Mouse (Mus musculus) embryonic facial prominence, embryonic 11.5 days (tissue): Measurements from ENCODE around the gene Gramd1c. TPM values are rescaled to one million over a fixed set of nuclear protein-coding genes. Genes with fewer than 3 reads are reported as not detected.

Source experiments
- ATAC-seq: fragments of 200-750 bp; cut with Nextera tagmentation; replicated peaks from 2 replicates; pipeline ENCODE4 v1.8.0; 2017; ENCODE audit warnings: low read depth; ENCODE audit not compliant: insufficient number of reproducible peaks, low FRiP score, low TSS enrichment
- DNase-seq: peaks from one replicate; pipeline ENCODE4 v3.0.0-alpha.2; 2015; ENCODE audit warnings: low spot score
- H3K27ac ChIP-seq: fragments of 300-500 bp; sonication (generic); replicated peaks from 2 replicates; pipeline ENCODE4 v1.5.1; 2014; ENCODE audit warnings: mild to moderate bottlenecking, low read depth, low read length, control low read depth
- H3K27me3 ChIP-seq: fragments of 300-500 bp; sonication (generic); 2 replicates; pipeline ENCODE4 v1.6.1; 2014; ENCODE audit warnings: mild to moderate bottlenecking, low read length, moderate library complexity, mixed read lengths; ENCODE audit not compliant: control insufficient read depth, insufficient read depth
- H3K36me3 ChIP-seq: fragments of 300-500 bp; sonication (generic); replicated peaks from 2 replicates; pipeline ENCODE4 v1.6.1; 2014; ENCODE audit warnings: low read depth, mild to moderate bottlenecking, low read length, moderate library complexity, mixed read lengths; ENCODE audit not compliant: control insufficient read depth, insufficient read depth
- H3K4me1 ChIP-seq: fragments of 300-500 bp; sonication (generic); 2 replicates; pipeline ENCODE4 v1.6.1; 2014; ENCODE audit warnings: low read length, mixed read lengths; ENCODE audit not compliant: control insufficient read depth, insufficient read depth
- H3K4me2 ChIP-seq: fragments of 300-500 bp; sonication (generic); 2 replicates; pipeline ENCODE4 v1.6.1; 2014; ENCODE audit warnings: low read depth, mild to moderate bottlenecking, control low read depth, low read length, moderate library complexity
- H3K4me3 ChIP-seq: fragments of 300-500 bp; sonication (generic); 2 replicates; pipeline ENCODE4 v1.5.1; 2014; ENCODE audit warnings: low read depth, low read length, control low read depth
- H3K9ac ChIP-seq: fragments of 300-500 bp; sonication (generic); replicated peaks from 2 replicates; pipeline ENCODE4 v1.6.1; 2014; ENCODE audit warnings: mild to moderate bottlenecking, control low read depth, low read length
- H3K9me3 ChIP-seq: fragments of 300-500 bp; sonication (generic); replicated peaks from 2 replicates; pipeline ENCODE4 v1.6.1; 2016; ENCODE audit warnings: mild to moderate bottlenecking, low read length, inconsistent platforms, mixed read lengths; ENCODE audit not compliant: control insufficient read depth
- WGBS: fragments of 180-500 bp; shearing (Covaris S2); extraction: QIAGEN DNeasy Blood & Tissue Kit; methylation state at CpG from one replicate; pipeline ENCODE4 v1.1.7; 2014; 5-methylcytosine and 5-hydroxymethylcytosine counted together
- polyA plus RNA-seq: library from polyadenylated mRNA; unstranded; fragments of >200 nt; fragmentation: Nextera tagmentation; extraction: Ambion mirVana; gene quantifications from 2 replicates; pipeline ENCODE4 v1.2.1, GENCODE M21; 2014

Gramd1c gene
- polyA plus RNA-seq, 1 experiment from 2014 or later: 4.9 TPM

DNA sequence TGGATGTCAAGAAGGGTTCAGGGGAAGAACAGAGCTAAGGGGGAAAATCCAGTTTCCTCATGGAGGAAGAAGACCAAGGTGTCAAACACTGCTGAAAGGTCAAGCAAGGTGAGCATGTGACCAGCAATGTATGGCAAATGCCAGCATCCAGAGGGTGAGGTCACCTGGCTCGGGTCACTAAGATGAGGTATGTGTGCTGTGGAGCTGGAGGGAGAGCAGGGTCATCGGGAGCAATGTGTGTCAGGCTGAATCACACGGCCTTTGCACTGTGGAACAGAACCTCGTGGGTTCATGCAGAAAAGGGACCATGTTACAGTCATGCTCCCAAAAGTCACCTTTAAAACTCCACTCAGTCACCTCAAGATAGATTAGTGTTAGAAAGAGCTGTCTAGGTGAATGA lies 45.4 kb downstream of the Gramd1c start:
- H3K27me3 ChIP-seq: no peaks in the 10 kb centered on the region
- H3K4me2 ChIP-seq: no peak overlapping the region
- ATAC-seq (no peak), DNase-seq (no peak)
- no peak overlapping the region for H3K4me3 ChIP-seq
- no peak overlapping the region for H3K9ac ChIP-seq
- no peak overlapping the region for H3K27ac ChIP-seq
- 87% methylated on average over 4 of the region's 4 CpGs for WGBS
- H3K36me3 ChIP-seq: no peaks in the 10 kb centered on the region
- H3K4me1 ChIP-seq: no peaks in the 10 kb centered on the region
- no peaks in the 10 kb centered on the region for H3K9me3 ChIP-seq

DNA sequence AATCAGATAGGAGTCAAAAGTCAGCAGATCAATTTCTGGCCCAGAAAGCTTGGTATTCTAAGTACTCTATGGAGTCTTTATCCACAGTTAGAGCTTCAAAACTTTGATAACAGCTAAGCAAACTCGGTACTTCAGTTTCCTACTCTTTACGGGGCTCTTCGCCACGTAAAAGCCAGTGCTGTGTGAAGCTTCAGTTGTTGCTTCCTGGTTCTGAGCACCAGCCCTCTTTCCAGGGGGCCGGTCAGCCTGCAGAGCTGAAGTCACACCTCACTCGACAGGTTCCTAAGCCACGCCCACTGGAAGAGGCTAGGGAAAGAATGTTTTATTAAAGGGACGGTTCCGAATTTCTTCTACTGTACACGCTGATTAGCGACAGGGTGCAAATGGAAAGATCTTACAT lies 47.0 kb downstream of the Gramd1c start:
- Histone ChIP-seq H3K4me1 (no peaks in the 10 kb centered on the region), H3K4me2 (peak overlapping the region; percentile 19; the same call in 1 of the 2 replicates), H3K9ac (no peak overlapping the region), H3K4me3 (no peak overlapping the region), H3K9me3 (no peaks in the 10 kb centered on the region), H3K27me3 (no peaks in the 10 kb centered on the region), H3K27ac (no peak overlapping the region), H3K36me3 (no peaks in the 10 kb centered on the region)
- no peak for ATAC-seq
- DNase-seq: peak; percentile 61
- 13% methylated on average over 11 of the region's 11 CpGs for WGBS

DNA sequence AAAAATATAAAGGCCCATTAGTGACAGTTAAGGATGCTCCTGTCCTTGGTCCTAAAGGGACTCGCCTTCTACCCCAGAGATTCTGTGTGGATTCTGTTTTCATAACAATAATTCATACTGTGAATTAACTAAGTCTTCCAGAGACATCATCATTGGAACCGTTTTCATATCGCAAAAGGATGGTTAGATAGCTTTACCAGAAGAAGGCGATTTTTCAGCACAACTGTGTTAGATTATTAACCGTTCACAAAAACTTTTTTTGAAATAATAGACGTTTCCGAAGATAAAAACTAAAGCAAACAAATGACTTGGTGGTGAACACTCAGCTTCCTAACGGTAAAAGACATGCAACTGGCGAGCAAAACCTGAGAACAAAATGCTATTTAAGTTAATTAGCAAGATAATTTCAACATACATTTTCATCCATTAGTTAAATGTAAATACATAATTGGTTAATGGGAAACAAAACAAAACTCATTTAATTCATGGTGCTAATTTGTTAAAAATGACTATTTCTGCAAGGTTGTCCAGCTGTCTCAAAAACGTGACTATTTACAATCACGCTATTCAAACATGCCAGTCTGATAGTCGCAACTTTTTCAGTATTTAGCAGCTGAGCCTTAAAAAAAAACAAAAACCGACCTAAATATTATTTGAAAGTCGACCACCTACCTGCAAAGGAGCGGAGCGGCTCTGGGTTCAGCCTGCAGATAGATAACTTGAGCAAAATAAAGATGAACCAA lies 47.6 kb downstream of the Gramd1c start:
- Histone ChIP-seq H3K9ac (no peak overlapping the region), H3K9me3 (no peaks in the 10 kb centered on the region), H3K4me2 (no peak overlapping the region; the same call in 1 of the 2 replicates), H3K36me3 (no peaks in the 10 kb centered on the region), H3K27me3 (no peaks in the 10 kb centered on the region), H3K4me1 (no peaks in the 10 kb centered on the region), H3K4me3 (no peak overlapping the region), H3K27ac (no peak overlapping the region)
- no peak for DNase-seq
- ATAC-seq: no peak
- WGBS: 59% methylated on average over 16 of the region's 16 CpGs

DNA sequence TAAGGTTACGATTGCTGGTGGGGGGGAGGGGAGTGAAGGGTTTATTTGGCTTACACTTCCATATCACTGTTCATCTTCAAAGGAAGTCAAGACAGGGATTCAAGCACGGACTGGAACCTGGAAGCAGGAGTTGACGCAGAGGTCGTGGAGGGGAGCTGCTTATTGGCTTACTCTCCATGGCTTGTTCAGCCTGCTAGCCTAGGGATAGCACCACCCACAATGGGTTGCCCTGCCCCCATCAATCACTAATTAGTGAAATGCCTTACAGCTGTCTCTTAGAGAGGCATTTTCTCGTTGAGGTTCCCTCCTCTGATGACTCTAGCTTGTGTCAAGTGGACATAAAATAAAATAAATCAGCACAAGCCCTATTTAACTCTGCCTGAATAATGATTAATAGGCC lies 52.1 kb downstream of the Gramd1c start:
- no peak overlapping the region for H3K9ac ChIP-seq
- DNase-seq (no peak), ATAC-seq (no peak)
- H3K9me3 ChIP-seq: no peaks in the 10 kb centered on the region
- no peak overlapping the region for H3K27ac ChIP-seq
- H3K4me2 ChIP-seq: no peak overlapping the region
- H3K4me1 ChIP-seq: no peaks in the 10 kb centered on the region
- no peak overlapping the region for H3K4me3 ChIP-seq
- 53% methylated on average over 5 of the region's 5 CpGs for WGBS
- H3K36me3 ChIP-seq: no peaks in the 10 kb centered on the region
- H3K27me3 ChIP-seq: no peaks in the 10 kb centered on the region

DNA sequence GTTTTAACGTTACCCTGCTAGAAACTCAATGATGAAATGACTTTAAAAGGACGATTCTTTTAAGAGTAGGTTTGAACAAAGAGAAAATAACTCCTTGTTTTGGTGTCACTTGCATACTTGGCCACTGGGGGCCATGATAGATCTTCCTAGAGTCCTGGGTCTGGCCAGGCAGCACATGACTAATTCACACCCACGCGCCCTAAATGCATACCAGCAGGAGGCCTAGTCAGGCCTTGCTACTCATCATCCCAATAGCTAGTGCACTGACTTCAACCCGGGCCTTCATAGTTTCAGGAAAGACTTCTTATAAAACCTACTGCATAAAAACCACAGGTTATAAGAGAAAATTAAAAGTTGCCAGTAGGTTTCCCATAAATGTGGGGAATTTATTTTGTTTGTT lies 61.1 kb downstream of the Gramd1c start:
- Histone ChIP-seq H3K4me1 (no peaks in the 10 kb centered on the region), H3K27ac (no peak overlapping the region), H3K9ac (no peak overlapping the region), H3K36me3 (no peaks in the 10 kb centered on the region), H3K27me3 (no peaks in the 10 kb centered on the region), H3K4me2 (no peak overlapping the region), H3K4me3 (no peak overlapping the region), H3K9me3 (no peaks in the 10 kb centered on the region)
- 76% methylated on average over 5 of the region's 5 CpGs for WGBS
- DNase-seq (no peak), ATAC-seq (no peak)

DNA sequence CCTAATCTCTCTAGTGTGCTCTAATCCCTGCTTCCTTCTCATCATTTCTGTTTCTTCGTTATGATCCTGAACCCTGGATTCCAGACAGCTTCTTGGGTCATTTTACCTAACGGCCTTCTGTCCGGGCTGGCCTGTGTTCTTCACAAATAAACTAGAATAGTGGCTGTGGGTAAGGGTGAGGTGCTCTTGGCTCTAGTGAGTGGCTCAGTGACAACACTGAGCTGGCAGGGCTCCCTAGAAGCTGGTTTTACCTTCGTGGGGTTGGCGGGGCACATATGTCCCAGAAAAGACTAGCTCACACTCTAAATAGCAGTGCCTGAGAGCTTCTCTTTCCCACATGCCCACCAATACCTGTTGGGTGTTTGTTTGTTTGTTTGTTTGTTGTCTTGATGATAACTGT lies 63.6 kb downstream of the Gramd1c start:
- WGBS: 79% methylated on average over 5 of the region's 5 CpGs
- Histone ChIP-seq H3K9ac (no peak overlapping the region), H3K36me3 (no peaks in the 10 kb centered on the region), H3K27me3 (no peaks in the 10 kb centered on the region), H3K4me2 (no peak overlapping the region), H3K9me3 (no peaks in the 10 kb centered on the region), H3K27ac (no peak overlapping the region), H3K4me3 (no peak overlapping the region), H3K4me1 (no peaks in the 10 kb centered on the region)
- DNase-seq (no peak), ATAC-seq (no peak)

DNA sequence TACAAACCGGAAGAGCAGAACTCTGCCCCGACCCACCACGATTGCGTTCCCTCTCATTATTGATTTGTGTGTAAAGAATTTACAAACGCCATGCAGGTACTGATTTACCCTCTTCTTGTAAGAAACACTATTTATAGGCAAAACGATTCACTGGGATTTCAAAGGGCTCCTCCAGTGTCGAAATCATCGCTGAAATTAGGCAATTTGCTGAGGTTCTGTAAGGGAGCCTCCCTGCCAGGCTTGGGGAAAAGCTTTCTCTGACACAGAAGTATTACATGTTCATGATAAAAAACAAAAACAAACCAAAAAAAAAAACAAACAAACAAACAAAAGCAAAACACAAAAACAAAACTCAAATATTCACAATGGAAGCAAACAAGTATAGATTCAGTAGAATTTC lies 64.0 kb downstream of the Gramd1c start:
- DNase-seq: no peak
- Histone ChIP-seq H3K9ac (no peak overlapping the region), H3K4me3 (no peak overlapping the region), H3K9me3 (no peaks in the 10 kb centered on the region), H3K27ac (no peak overlapping the region), H3K4me1 (no peaks in the 10 kb centered on the region), H3K27me3 (no peaks in the 10 kb centered on the region), H3K36me3 (no peaks in the 10 kb centered on the region), H3K4me2 (no peak overlapping the region)
- WGBS: 86% methylated on average over 8 of the region's 8 CpGs
- ATAC-seq: no peak

DNA sequence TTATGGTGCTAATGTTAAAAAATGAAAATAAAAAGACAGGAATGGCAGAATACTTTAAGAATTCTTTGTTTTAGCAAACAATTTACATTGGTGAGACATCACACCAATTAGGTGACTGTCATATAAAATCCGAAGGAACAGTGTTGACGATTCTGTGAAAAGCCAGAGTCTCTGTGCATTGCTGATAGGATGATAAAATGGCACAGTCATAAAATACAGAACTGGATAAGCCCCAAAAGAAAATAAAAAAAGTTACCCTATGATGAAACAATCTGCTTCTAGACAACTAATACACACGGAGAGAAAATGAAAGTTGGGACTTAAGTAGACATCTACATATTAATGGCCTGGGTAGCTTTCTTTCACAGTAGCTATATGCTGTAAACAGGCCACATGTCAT lies 68.5 kb downstream of the Gramd1c start:
- 83% methylated on average over 3 of the region's 3 CpGs for WGBS
- Histone ChIP-seq H3K4me2 (no peak overlapping the region), H3K27ac (no peak overlapping the region), H3K4me3 (no peak overlapping the region), H3K36me3 (no peaks in the 10 kb centered on the region), H3K27me3 (no peaks in the 10 kb centered on the region), H3K4me1 (no peaks in the 10 kb centered on the region), H3K9me3 (no peaks in the 10 kb centered on the region), H3K9ac (no peak overlapping the region)
- ATAC-seq (no peak), DNase-seq (no peak)
